Mouse (Mus musculus): ENCODE results near the gene Trp53tg5. TPM values are rescaled to one million over a fixed set of nuclear protein-coding genes. Genes with fewer than 3 reads are reported as not detected.

Gene Trp53tg5
- polyA plus RNA-seq, 1 experiment from 2014 or later, result not detected

DNA sequence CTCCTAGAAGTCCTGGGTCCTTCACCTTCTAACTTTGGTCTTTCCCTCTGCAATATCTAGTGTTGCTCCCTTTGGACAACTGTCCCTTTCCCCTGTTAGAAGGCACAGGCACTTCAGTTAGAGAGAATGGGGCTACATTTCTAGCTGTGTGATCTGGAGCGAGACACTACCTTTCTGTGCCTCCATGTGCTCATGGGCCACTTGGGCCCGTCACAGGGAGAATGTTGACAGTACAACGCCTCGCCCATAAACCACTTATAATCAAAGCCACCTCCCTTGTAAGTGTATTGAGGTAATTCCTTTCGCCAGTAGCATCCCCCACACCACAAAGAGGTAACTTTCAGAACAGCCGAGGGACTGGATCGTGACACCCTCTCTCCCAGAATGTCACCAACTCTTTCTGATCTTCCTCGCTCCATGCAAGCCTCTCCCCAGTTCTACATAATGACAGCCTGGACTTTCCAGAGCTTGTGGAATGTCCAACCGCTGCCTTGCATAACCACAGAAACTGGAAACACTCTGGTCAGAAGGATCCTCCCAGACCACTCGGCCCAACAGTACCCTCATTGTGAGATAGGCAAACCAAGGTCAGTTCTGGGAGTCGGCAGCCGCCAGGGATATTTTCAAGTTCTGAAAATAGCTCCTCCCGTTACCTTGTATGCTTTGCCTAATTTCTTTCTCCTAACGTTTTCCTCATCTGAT is 24.0 kb downstream of the Trp53tg5 start:
- no peaks in the 10 kb centered on the region for H3K27me3 ChIP-seq (ENCODE audit: control insufficient read depth, insufficient read depth, low read length)
- no peak overlapping the region for H3K9ac ChIP-seq (ENCODE audit: low read length)
- 88% methylated on average over 14 of the region's 14 CpGs for WGBS
- ATAC-seq (replicated peaks; ENCODE audit: low FRiP score) (no peak), DNase-seq (ENCODE audit: low spot score) (no peak)
- H3K27ac ChIP-seq (ENCODE audit: low read depth, low read length), result no peak overlapping the region
- H3K4me2 ChIP-seq (ENCODE audit: low read depth, low read length, severe bottlenecking), result no peak overlapping the region
- no peak overlapping the region for H3K4me3 ChIP-seq (ENCODE audit: low read depth, low read length)
- no peaks in the 10 kb centered on the region for H3K36me3 ChIP-seq (ENCODE audit: control insufficient read depth, insufficient read depth, low read length)
- no peaks in the 10 kb centered on the region for H3K9me3 ChIP-seq (ENCODE audit: control insufficient read depth, low read length)
- no peaks in the 10 kb centered on the region for H3K4me1 ChIP-seq (replicated peaks; ENCODE audit: control insufficient read depth, insufficient read depth, low read length)

DNA sequence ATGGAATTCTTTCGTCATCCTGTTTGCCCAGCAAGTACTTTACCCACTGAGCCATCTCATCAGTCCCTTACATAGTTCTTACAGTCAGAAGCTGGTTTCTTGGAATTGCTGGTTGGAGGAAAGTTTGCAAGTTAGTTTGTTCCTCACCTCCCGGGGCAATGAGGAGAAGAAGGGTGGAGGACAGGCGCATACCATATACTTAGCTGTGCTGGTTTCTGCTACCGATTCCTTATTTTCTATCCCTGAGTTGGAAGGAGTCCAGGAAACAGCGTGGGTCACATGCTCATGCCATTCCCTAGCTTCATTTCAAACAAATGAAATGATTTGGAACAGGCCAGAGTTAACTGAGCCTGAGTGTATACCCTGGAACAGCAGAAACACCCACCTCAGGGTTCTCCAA is 24.6 kb downstream of the Trp53tg5 start:
- WGBS, result 88% methylated on average over 5 of the region's 5 CpGs
- H3K27ac ChIP-seq (ENCODE audit: low read depth, low read length), result no peak overlapping the region
- no peak overlapping the region for H3K4me2 ChIP-seq (ENCODE audit: low read depth, low read length, severe bottlenecking)
- H3K4me1 ChIP-seq (replicated peaks; ENCODE audit: control insufficient read depth, insufficient read depth, low read length), result no peaks in the 10 kb centered on the region
- no peak overlapping the region for H3K9ac ChIP-seq (ENCODE audit: low read length)
- H3K36me3 ChIP-seq (ENCODE audit: control insufficient read depth, insufficient read depth, low read length), result no peaks in the 10 kb centered on the region
- ATAC-seq (replicated peaks; ENCODE audit: low FRiP score) (no peak), DNase-seq (ENCODE audit: low spot score) (no peak)
- H3K9me3 ChIP-seq (ENCODE audit: control insufficient read depth, low read length), result no peaks in the 10 kb centered on the region
- H3K4me3 ChIP-seq (ENCODE audit: low read depth, low read length), result no peak overlapping the region
- H3K27me3 ChIP-seq (ENCODE audit: control insufficient read depth, insufficient read depth, low read length), result no peaks in the 10 kb centered on the region

DNA sequence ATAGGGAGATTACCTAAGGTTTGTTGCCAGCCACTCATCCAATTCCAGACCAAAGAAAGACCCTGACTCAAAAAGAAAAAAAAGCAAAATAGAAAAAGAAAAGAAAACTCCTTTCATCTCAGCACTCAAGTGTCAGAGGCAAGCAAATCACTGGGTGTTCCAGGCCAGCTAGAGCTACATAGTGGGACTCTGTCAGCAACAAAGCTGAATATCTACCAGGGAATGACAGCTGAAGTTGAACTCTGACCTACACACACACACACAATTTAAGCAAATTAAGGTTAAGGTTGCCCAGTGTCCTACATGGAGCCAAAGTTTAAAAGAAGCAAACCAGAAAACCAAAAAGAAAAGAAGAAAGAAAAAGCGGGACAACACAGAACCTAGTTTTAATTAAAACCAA is 25.4 kb downstream of the Trp53tg5 start:
- Histone ChIP-seq H3K4me2 (ENCODE audit: low read depth, low read length, severe bottlenecking) (no peak overlapping the region), H3K9me3 (ENCODE audit: control insufficient read depth, low read length) (no peaks in the 10 kb centered on the region), H3K4me3 (ENCODE audit: low read depth, low read length) (no peak overlapping the region), H3K36me3 (ENCODE audit: control insufficient read depth, insufficient read depth, low read length) (no peaks in the 10 kb centered on the region), H3K4me1 (replicated peaks; ENCODE audit: control insufficient read depth, insufficient read depth, low read length) (peaks cover 6% of the 10 kb centered on the region), H3K27me3 (ENCODE audit: control insufficient read depth, insufficient read depth, low read length) (peaks cover 2% of the 10 kb centered on the region; the same call in 1 of the 2 replicates), H3K9ac (ENCODE audit: low read length) (no peak overlapping the region), H3K27ac (ENCODE audit: low read depth, low read length) (no peak overlapping the region)
- DNase-seq (ENCODE audit: low spot score) (no peak), ATAC-seq (replicated peaks; ENCODE audit: low FRiP score) (no peak)
- WGBS, result 95% methylated on average over 1 of the region's 1 CpGs

DNA sequence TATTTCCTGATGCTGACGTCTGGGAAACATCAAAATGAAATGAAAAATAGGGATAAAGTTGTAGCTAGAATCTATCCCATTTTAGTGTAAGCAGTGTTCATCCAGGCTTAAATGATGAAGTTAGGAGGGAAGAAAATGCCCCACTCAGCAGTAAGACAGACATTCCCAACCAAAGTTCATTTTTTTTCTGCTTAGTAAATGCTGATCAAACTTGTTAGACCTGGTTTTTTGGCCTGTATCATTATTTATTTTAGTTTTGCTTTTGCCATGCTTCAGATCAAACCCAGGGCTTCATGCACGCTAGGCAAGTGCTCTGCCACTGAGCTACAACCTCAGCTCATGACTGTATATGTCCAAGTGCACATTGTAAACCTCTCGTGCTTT is 27.4 kb downstream of the Trp53tg5 start:
- H3K4me1 ChIP-seq (replicated peaks; ENCODE audit: control insufficient read depth, insufficient read depth, low read length), result peaks cover 9% of the 10 kb centered on the region
- no peak for DNase-seq (ENCODE audit: low spot score)
- peaks cover 4% of the 10 kb centered on the region; the same call in 1 of the 2 replicates for H3K27me3 ChIP-seq (ENCODE audit: control insufficient read depth, insufficient read depth, low read length)
- ATAC-seq (replicated peaks; ENCODE audit: low FRiP score), result no peak
- no peaks in the 10 kb centered on the region for H3K9me3 ChIP-seq (ENCODE audit: control insufficient read depth, low read length)
- H3K4me2 ChIP-seq (ENCODE audit: low read depth, low read length, severe bottlenecking), result no peak overlapping the region
- no peak overlapping the region for H3K9ac ChIP-seq (ENCODE audit: low read length)
- 79% methylated on average over 3 of the region's 3 CpGs for WGBS
- H3K36me3 ChIP-seq (ENCODE audit: control insufficient read depth, insufficient read depth, low read length), result no peaks in the 10 kb centered on the region
- H3K27ac ChIP-seq (ENCODE audit: low read depth, low read length), result no peak overlapping the region
- H3K4me3 ChIP-seq (ENCODE audit: low read depth, low read length), result no peak overlapping the region

DNA sequence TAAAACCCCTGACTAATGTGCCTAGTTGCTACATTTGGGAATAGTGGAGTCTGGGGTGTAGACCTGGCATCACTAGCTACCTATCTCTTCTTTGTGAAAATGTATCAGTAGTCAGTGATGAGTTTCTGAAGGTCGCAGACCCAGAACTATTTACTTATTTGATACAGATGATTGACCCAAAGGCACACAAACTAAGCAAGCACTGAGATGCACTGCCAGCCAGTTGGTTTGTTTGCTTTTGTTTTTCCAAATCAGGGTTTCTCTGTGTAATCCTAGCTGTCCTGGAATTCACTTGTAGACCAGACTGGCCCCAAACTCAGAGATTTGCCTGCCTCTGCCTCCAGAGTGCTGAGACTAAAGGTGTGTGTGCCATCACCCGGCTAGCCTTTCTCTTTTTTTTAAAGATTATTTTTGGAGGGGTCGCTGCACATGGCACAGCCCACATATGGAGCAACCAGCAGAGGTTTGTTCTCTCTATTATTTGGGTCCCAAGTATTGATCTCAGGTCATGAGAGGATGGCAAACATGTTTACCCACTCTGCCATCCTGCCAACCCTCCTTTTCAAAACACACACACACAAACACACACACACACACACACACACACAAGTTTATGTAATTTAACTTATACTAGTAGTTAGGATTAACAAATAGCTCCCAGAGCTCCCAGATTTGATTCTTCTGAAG is 28.0 kb downstream of the Trp53tg5 start:
- no peak for ATAC-seq (replicated peaks; ENCODE audit: low FRiP score)
- Histone ChIP-seq H3K9me3 (ENCODE audit: control insufficient read depth, low read length) (no peaks in the 10 kb centered on the region), H3K27me3 (ENCODE audit: control insufficient read depth, insufficient read depth, low read length) (peaks cover 5% of the 10 kb centered on the region; the same call in 1 of the 2 replicates), H3K4me1 (replicated peaks; ENCODE audit: control insufficient read depth, insufficient read depth, low read length) (peaks cover 9% of the 10 kb centered on the region), H3K9ac (ENCODE audit: low read length) (no peak overlapping the region), H3K27ac (ENCODE audit: low read depth, low read length) (no peak overlapping the region), H3K36me3 (ENCODE audit: control insufficient read depth, insufficient read depth, low read length) (no peaks in the 10 kb centered on the region), H3K4me2 (ENCODE audit: low read depth, low read length, severe bottlenecking) (no peak overlapping the region), H3K4me3 (ENCODE audit: low read depth, low read length) (no peak overlapping the region)
- DNase-seq (ENCODE audit: low spot score), result no peak
- 77% methylated on average over 3 of the region's 3 CpGs for WGBS

DNA sequence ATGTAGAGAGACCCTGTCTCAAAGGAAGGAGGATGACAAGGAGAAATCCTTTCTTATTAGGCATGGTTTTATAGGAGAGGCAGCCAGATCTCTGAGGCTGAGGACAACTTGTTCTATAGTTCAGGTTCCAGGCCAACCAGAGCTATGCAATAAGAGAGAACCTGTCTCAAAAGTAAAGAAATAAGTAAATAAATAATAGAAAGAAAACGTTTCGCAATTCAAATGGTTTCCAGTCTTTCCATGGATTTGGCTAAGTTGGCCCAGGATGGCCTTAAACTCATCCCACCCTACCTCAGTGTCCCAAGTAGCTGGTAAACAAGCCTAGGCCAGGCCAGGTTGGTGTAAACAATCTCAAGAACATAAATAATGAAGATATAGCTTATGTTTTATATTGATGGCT is 28.8 kb downstream of the Trp53tg5 start:
- Histone ChIP-seq H3K4me2 (ENCODE audit: low read depth, low read length, severe bottlenecking) (no peak overlapping the region), H3K9ac (ENCODE audit: low read length) (no peak overlapping the region), H3K27me3 (ENCODE audit: control insufficient read depth, insufficient read depth, low read length) (peaks cover 5% of the 10 kb centered on the region; the same call in 1 of the 2 replicates), H3K4me1 (replicated peaks; ENCODE audit: control insufficient read depth, insufficient read depth, low read length) (peaks cover 9% of the 10 kb centered on the region), H3K36me3 (ENCODE audit: control insufficient read depth, insufficient read depth, low read length) (no peaks in the 10 kb centered on the region), H3K4me3 (ENCODE audit: low read depth, low read length) (no peak overlapping the region), H3K9me3 (ENCODE audit: control insufficient read depth, low read length) (no peaks in the 10 kb centered on the region), H3K27ac (ENCODE audit: low read depth, low read length) (no peak overlapping the region)
- ATAC-seq (replicated peaks; ENCODE audit: low FRiP score) (no peak), DNase-seq (ENCODE audit: low spot score) (no peak)
- 86% methylated on average over 2 of the region's 2 CpGs for WGBS

DNA sequence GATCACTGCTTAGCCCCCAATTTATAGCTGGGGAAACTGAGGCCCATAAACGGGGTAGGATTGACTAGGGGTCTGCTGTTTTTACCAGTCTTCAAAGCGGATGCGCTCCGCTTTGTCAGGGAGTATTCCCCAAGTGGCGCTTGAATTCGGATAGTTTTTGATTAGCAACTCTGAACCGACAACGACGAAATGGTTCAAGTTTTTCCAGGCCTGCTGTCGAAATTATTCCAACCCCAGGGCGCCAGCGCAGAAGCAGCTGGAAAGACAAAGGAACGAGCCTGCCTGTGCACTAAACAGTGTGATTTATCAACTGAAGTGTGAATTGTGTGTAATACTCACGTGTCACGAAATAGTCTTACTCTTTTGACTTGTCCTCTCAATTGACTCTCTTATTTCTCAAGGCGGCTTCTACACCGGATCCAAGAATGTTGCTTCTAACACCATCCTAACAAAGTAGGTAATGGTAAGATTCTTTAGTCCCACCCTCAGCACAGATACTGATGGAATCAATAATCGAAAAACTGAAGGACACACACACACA is 30.0 kb downstream of the Trp53tg5 start, which contains the start of gene Sdc4:
Gene Sdc4 (minus strand): TSS at position 428 of the 541 bp plus-strand sequence.
- Histone ChIP-seq H3K36me3 (ENCODE audit: control insufficient read depth, insufficient read depth, low read length) (no peaks in the 10 kb centered on the region), H3K9me3 (ENCODE audit: control insufficient read depth, low read length) (no peaks in the 10 kb centered on the region), H3K9ac (ENCODE audit: low read length) (peak within 1 kb of the TSS; percentile 73), H3K27ac (ENCODE audit: low read depth, low read length) (no peak within 1 kb of the TSS), H3K4me2 (ENCODE audit: low read depth, low read length, severe bottlenecking) (peak within 1 kb of the TSS; percentile 90), H3K4me1 (replicated peaks; ENCODE audit: control insufficient read depth, insufficient read depth, low read length) (peaks cover 9% of the 10 kb centered on the region), H3K4me3 (ENCODE audit: low read depth, low read length) (peak within 1 kb of the TSS; percentile 56), H3K27me3 (ENCODE audit: control insufficient read depth, insufficient read depth, low read length) (peaks cover 5% of the 10 kb centered on the region; the same call in 1 of the 2 replicates)
- whole genome bisulfite sequencing, result 6% methylated on average over 18 of the region's 18 CpGs
- ATAC-seq (replicated peaks; ENCODE audit: low FRiP score) (0 out of 2 replicates have a peak, but pooled peaks have one; percentile 17), DNase-seq (ENCODE audit: low spot score) (no peak)

DNA sequence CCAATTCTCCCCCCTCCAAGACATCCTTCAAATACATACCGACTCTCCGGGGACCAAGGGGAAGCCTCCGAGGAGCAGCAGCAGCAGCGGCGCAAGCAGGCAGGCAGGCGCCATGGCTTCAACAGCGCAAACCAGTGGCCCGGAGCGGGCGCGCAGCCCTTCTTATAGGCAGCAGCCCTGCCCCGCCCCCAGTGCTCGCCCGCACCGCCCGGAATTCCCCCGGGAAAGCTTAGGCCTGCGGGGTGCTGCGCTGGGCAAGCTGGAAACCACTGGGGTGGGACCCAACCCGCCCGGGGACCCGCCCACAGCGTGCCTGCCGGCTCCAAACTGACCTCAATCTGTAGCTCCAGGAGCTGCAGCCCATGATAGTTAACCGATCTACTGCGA is 30.5 kb downstream of the Trp53tg5 start:
- Histone ChIP-seq H3K36me3 (ENCODE audit: control insufficient read depth, insufficient read depth, low read length) (no peaks in the 10 kb centered on the region), H3K4me1 (replicated peaks; ENCODE audit: control insufficient read depth, insufficient read depth, low read length) (peaks cover 9% of the 10 kb centered on the region), H3K27me3 (ENCODE audit: control insufficient read depth, insufficient read depth, low read length) (peaks cover 5% of the 10 kb centered on the region; the same call in 1 of the 2 replicates), H3K9ac (ENCODE audit: low read length) (peak overlapping the region; percentile 73), H3K27ac (ENCODE audit: low read depth, low read length) (no peak overlapping the region), H3K4me2 (ENCODE audit: low read depth, low read length, severe bottlenecking) (peak overlapping the region; percentile 90), H3K9me3 (ENCODE audit: control insufficient read depth, low read length) (no peaks in the 10 kb centered on the region), H3K4me3 (ENCODE audit: low read depth, low read length) (peak overlapping the region; percentile 56)
- DNase-seq (ENCODE audit: low spot score), result peak; percentile 90
- under 1% methylated on average over 26 of the region's 26 CpGs for WGBS
- ATAC-seq (replicated peaks; ENCODE audit: low FRiP score), result peak; percentile 95

Data from forebrain, embryonic 11.5 days (tissue).